Mouse (Mus musculus) heart, postnatal 36 days (tissue): ENCODE results near the gene Olfr1446. TPM values are rescaled to one million over a fixed set of nuclear protein-coding genes. Genes with fewer than 3 reads are reported as not detected.

ENCODE experiments used
- DNase-seq, 2 experiments: peaks; one replicate each; pipeline ENCODE4 v3.0.0; 2021 to 2022
- intact Hi-C: fragments of 180-260 bp; cut with DNase I; formaldehyde crosslinking; loops from one replicate; pipeline ENCODE4 v1.15.1; 2025
- total RNA-seq, 2 experiments: library from RNA; stranded (reverse); gene quantifications; 2 replicates each; pipeline ENCODE4 v1.2.3; 2021

Olfr1446 gene
- total RNA-seq = not detected

- intact Hi-C loops = no loop called here
- DNase-seq = no peak
Observed at GRCm38 (mm10) chr19:12893424-12893823, at the start of gene Olfr1446. Gene Olfr1446, minus strand, starts transcription at chr19:12893524.

- no peak for DNase-seq
- intact Hi-C loops = no loop called here
Observed at GRCm38 (mm10) chr19:12930540-12930939, 37.2 kb upstream of the Olfr1446 start, which contains the start of gene Olfr1449. Gene Olfr1449, plus strand, starts transcription at chr19:12930840.

- DNase-seq = no peak
- intact Hi-C loops = no loop called here
Observed at GRCm38 (mm10) chr19:12924319-12924718, 31.0 kb upstream of the Olfr1446 start, which contains the start of gene Olfr1448. Gene Olfr1448, minus strand, starts transcription at chr19:12924419.

GRCm38 (mm10) chr19:12903643-12904042 is 10.3 kb upstream of the Olfr1446 start, which contains the start of gene Olfr1447:
Gene Olfr1447, minus strand, starts transcription at chr19:12903743.
- no peak for DNase-seq
- intact Hi-C loops = no loop called here

GRCm38 (mm10) chr19:12883555-12883954 is 9.8 kb downstream of the Olfr1446 start, which contains the start of gene Olfr1445:
Gene Olfr1445, plus strand, starts transcription at chr19:12883855.
- no peak for DNase-seq
- intact Hi-C loops = no loop called here

- DNase-seq = no peak
- intact Hi-C loops = no loop called here
Observed at GRCm38 (mm10) chr19:12856983-12857382, 36.3 kb downstream of the Olfr1446 start, which contains the start of gene Olfr1444. Gene Olfr1444, plus strand, starts transcription at chr19:12857283.

- DNase-seq = no peak
- intact Hi-C loops = no loop called here
Observed at GRCm38 (mm10) chr19:12846382-12846781, 46.9 kb downstream of the Olfr1446 start, which contains the start of gene Gm5244. Gene Gm5244, plus strand, starts transcription at chr19:12846682.

GRCm38 (mm10) chr19:12838507-12838906 is 54.8 kb downstream of the Olfr1446 start:
- no peak for DNase-seq
- intact Hi-C loops = no loop called here

Other genes starting within 250 kb of the Olfr1446 start
- not detected for gene Olfr1442, start 223.1 kb downstream of the Olfr1446 start, total RNA-seq
- not detected for gene Olfr1443, start 215.4 kb downstream of the Olfr1446 start, total RNA-seq
- not detected for gene Keg1, start 197.7 kb downstream of the Olfr1446 start, total RNA-seq
- gene Cntf, start 127.9 kb downstream of the Olfr1446 start, total RNA-seq = 1 to 10 TPM; 1.6 TPM
- 10 to 100 TPM; 78.7 to 80.7 TPM for gene Zfp91, start 97.4 kb downstream of the Olfr1446 start, total RNA-seq
- 1 to 10 TPM; 1.4 to 1.5 TPM for gene Lpxn, start 97.3 kb downstream of the Olfr1446 start, total RNA-seq
- gene Gm5244, start 46.8 kb downstream of the Olfr1446 start, total RNA-seq = not detected
- not detected for gene Olfr1444, start 36.2 kb downstream of the Olfr1446 start, total RNA-seq
- not detected for gene Olfr1445, start 9.7 kb downstream of the Olfr1446 start, total RNA-seq
- gene Olfr1447, start 10.2 kb upstream of the Olfr1446 start, total RNA-seq = not detected
- gene Olfr1448, start 30.9 kb upstream of the Olfr1446 start, total RNA-seq = not detected
- gene Olfr1449, start 37.3 kb upstream of the Olfr1446 start, total RNA-seq = not detected
- not detected for gene Olfr1450, start 56.7 kb upstream of the Olfr1446 start, total RNA-seq
- gene Olfr1451, start 101.5 kb upstream of the Olfr1446 start, total RNA-seq = not detected
- gene Olfr1453, start 134.8 kb upstream of the Olfr1446 start, total RNA-seq = not detected
- not detected for gene Olfr1454, start 167.1 kb upstream of the Olfr1446 start, total RNA-seq
- not detected for gene Olfr1457, start 204.4 kb upstream of the Olfr1446 start, total RNA-seq
- not detected for gene Olfr1458, start 213.3 kb upstream of the Olfr1446 start, total RNA-seq